Mouse (Mus musculus) olfactory bulb, adult 2 months (tissue): ENCODE measurements around the gene Lsm7.

Source experiments
- CTCF ChIP-seq: fragments of 200-500 bp; IDR thresholded peaks from 2 replicates; pipeline ENCODE4 v1.5.1; 2012; ENCODE audit warnings: low read depth, mild to moderate bottlenecking, low read length, moderate library complexity; ENCODE audit not compliant: insufficient read depth
- POLR2A ChIP-seq: fragments of 200-500 bp; IDR thresholded peaks from 2 replicates; pipeline ENCODE4 v1.6.1; 2012; ENCODE audit warnings: mild to moderate bottlenecking, low read depth, low read length, moderate library complexity; ENCODE audit not compliant: insufficient read depth

DNA sequence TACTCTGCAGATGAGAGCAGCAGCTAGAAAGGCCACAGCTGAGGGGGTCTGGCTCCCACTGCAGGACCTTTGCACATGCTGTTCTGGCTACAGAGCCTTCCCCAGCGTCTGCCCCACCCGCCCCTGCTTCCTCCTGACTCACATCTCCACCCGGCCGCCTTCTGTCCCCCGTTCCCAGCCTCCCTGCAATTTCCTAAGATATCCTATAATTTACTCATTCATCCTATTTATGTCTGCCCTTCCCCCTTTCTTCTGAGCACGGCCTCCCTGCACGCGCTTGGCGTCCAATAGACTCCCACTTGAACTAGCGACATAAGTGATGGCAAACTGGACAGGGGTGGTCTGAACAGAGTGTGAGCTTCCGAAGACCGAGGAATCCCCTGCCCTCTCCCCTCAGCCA is 9.3 kb downstream of the Lsm7 start:
- no peak for TF ChIP-seq CTCF
- no peak for TF ChIP-seq POLR2A
